Mouse (Mus musculus) limb, embryonic 11.5 days (tissue): ENCODE measurements at regions not wholly inside any gene's neighbourhood (a gene's known extent, or its start where the extent isn't known, plus 50 kb on each side); places are given as distances from the start of the nearest gene placed in this dataset.
"Not testable (repeated sequence)": the region's sequence is repeated elsewhere in the genome, so short reads cannot be mapped to it uniquely, and the experiment has no call there.

Experiments used
- ATAC-seq: fragments of 200-750 bp; cut with Nextera tagmentation; 2 replicates; pipeline ENCODE4 v1.8.0; 2017; ENCODE audit warnings: low read depth; ENCODE audit not compliant: insufficient number of reproducible peaks, low FRiP score, low TSS enrichment
- DNase-seq: peaks from one replicate; pipeline ENCODE4 v3.0.0-alpha.2; 2015; ENCODE audit warnings: low spot score
- H3K27ac ChIP-seq: fragments of 300-500 bp; sonication (generic); replicated peaks from 2 replicates; pipeline ENCODE4 v1.5.1; 2014; ENCODE audit warnings: low read depth, mild to moderate bottlenecking, low read length
- H3K27me3 ChIP-seq: fragments of 300-500 bp; sonication (generic); 2 replicates; pipeline ENCODE4 v1.6.1; 2014; ENCODE audit warnings: mild to moderate bottlenecking, low read length, mixed read lengths; ENCODE audit not compliant: control insufficient read depth, insufficient read depth
- H3K36me3 ChIP-seq: fragments of 300-500 bp; sonication (generic); 2 replicates; pipeline ENCODE4 v1.6.1; 2014; ENCODE audit warnings: mild to moderate bottlenecking, low read length, moderate library complexity, mixed read lengths; ENCODE audit not compliant: control insufficient read depth, insufficient read depth
- H3K4me1 ChIP-seq: fragments of 300-500 bp; sonication (generic); 2 replicates; pipeline ENCODE4 v1.6.1; 2014; ENCODE audit warnings: low read length, mixed read lengths; ENCODE audit not compliant: control insufficient read depth, insufficient read depth
- H3K4me2 ChIP-seq: fragments of 300-500 bp; sonication (generic); 2 replicates; pipeline ENCODE4 v1.6.1; 2014; ENCODE audit warnings: low read depth, mild to moderate bottlenecking, moderate library complexity; ENCODE audit not compliant: severe bottlenecking
- H3K4me3 ChIP-seq: fragments of 300-500 bp; sonication (generic); 2 replicates; pipeline ENCODE4 v1.5.1; 2014; ENCODE audit warnings: low read depth, low read length
- H3K9ac ChIP-seq: fragments of 300-500 bp; sonication (generic); 2 replicates; pipeline ENCODE4 v1.6.1; 2014; ENCODE audit warnings: mild to moderate bottlenecking, low read length
- H3K9me3 ChIP-seq: fragments of 300-500 bp; sonication (generic); 2 replicates; pipeline ENCODE4 v1.6.1; 2016; ENCODE audit warnings: low read length; ENCODE audit not compliant: control insufficient read depth
- WGBS: fragments of 180-500 bp; shearing (Covaris S2); extraction: QIAGEN DNeasy Blood & Tissue Kit; methylation state at CpG from one replicate; pipeline ENCODE4 v1.1.7; 2014; 5-methylcytosine and 5-hydroxymethylcytosine counted together

GRCm38 (mm10) chr5:67487965-67488409 lies 59.9 kb upstream of the Bend4 start:
- Histone ChIP-seq H3K27me3 (no peaks in the 10 kb centered on the region), H3K4me1 (no peaks in the 10 kb centered on the region), H3K9me3 (no peaks in the 10 kb centered on the region), H3K36me3 (no peaks in the 10 kb centered on the region), H3K4me2 (no peak overlapping the region), H3K9ac (no peak overlapping the region), H3K4me3 (no peak overlapping the region), H3K27ac (no peak overlapping the region)
- ATAC-seq (no peak), DNase-seq (peak; percentile 25)
- 23% methylated on average over 11 of the region's 11 CpGs for WGBS

- not testable (repeated sequence) for H3K9me3 ChIP-seq, H3K4me3 ChIP-seq, DNase-seq, ATAC-seq, H3K27me3 ChIP-seq, H3K36me3 ChIP-seq, H3K4me2 ChIP-seq, H3K9ac ChIP-seq, H3K27ac ChIP-seq, H3K4me1 ChIP-seq
Observed at GRCm38 (mm10) chr5:67490709-67491108, 62.6 kb upstream of the Bend4 start.

- Histone ChIP-seq H3K27me3 (no peaks in the 10 kb centered on the region), H3K27ac (no peak overlapping the region), H3K9me3 (no peaks in the 10 kb centered on the region), H3K4me1 (no peaks in the 10 kb centered on the region), H3K4me2 (no peak overlapping the region), H3K9ac (no peak overlapping the region), H3K4me3 (no peak overlapping the region), H3K36me3 (no peaks in the 10 kb centered on the region)
- no peak for ATAC-seq
- 51% methylated on average over 9 of the region's 9 CpGs for WGBS
- DNase-seq = no peak
Observed at GRCm38 (mm10) chr5:67492893-67493302, 64.8 kb upstream of the Bend4 start.

- Histone ChIP-seq H3K27ac (no peak overlapping the region), H3K9ac (no peak overlapping the region), H3K9me3 (no peaks in the 10 kb centered on the region), H3K36me3 (no peaks in the 10 kb centered on the region), H3K4me2 (no peak overlapping the region), H3K27me3 (no peaks in the 10 kb centered on the region), H3K4me3 (no peak overlapping the region), H3K4me1 (no peaks in the 10 kb centered on the region)
- no peak for ATAC-seq
- no peak for DNase-seq
- 84% methylated on average over 7 of the region's 7 CpGs for WGBS
Observed at GRCm38 (mm10) chr5:67496710-67497109, 68.6 kb upstream of the Bend4 start.

- Histone ChIP-seq H3K36me3 (no peaks in the 10 kb centered on the region), H3K4me1 (no peaks in the 10 kb centered on the region), H3K9ac (no peak overlapping the region), H3K27ac (no peak overlapping the region), H3K4me2 (no peak overlapping the region), H3K27me3 (no peaks in the 10 kb centered on the region), H3K9me3 (no peaks in the 10 kb centered on the region), H3K4me3 (no peak overlapping the region)
- DNase-seq = no peak
- ATAC-seq = no peak
- WGBS = 87% methylated on average over 5 of the region's 5 CpGs
Observed at GRCm38 (mm10) chr5:67520251-67520650, 87.4 kb upstream of the Shisa3 start.

- DNase-seq (no peak), ATAC-seq (no peak)
- Histone ChIP-seq H3K9ac (no peak overlapping the region), H3K4me3 (no peak overlapping the region), H3K4me1 (no peaks in the 10 kb centered on the region), H3K27ac (no peak overlapping the region), H3K27me3 (no peaks in the 10 kb centered on the region), H3K9me3 (no peaks in the 10 kb centered on the region), H3K36me3 (no peaks in the 10 kb centered on the region), H3K4me2 (no peak overlapping the region)
- WGBS = 78% methylated on average over 3 of the region's 3 CpGs
Observed at GRCm38 (mm10) chr5:67521423-67521912, 86.2 kb upstream of the Shisa3 start.

- Histone ChIP-seq H3K9ac (no peak overlapping the region), H3K27ac (no peak overlapping the region), H3K9me3 (no peaks in the 10 kb centered on the region), H3K27me3 (no peaks in the 10 kb centered on the region), H3K4me3 (no peak overlapping the region), H3K4me1 (no peaks in the 10 kb centered on the region), H3K36me3 (no peaks in the 10 kb centered on the region), H3K4me2 (no peak overlapping the region)
- peak; percentile 33 for DNase-seq
- no peak; the same call in 1 of the 2 replicates for ATAC-seq
- WGBS = 58% methylated on average over 5 of the region's 5 CpGs
Observed at GRCm38 (mm10) chr5:67530149-67530548, 77.5 kb upstream of the Shisa3 start.

GRCm38 (mm10) chr5:67530957-67531356 lies 76.7 kb upstream of the Shisa3 start:
- Histone ChIP-seq H3K4me1 (no peaks in the 10 kb centered on the region), H3K27me3 (no peaks in the 10 kb centered on the region), H3K4me2 (no peak overlapping the region), H3K36me3 (no peaks in the 10 kb centered on the region), H3K27ac (no peak overlapping the region), H3K4me3 (no peak overlapping the region), H3K9ac (no peak overlapping the region), H3K9me3 (no peaks in the 10 kb centered on the region)
- no peak for ATAC-seq
- peak; percentile 54 for DNase-seq
- WGBS = 26% methylated on average over 8 of the region's 8 CpGs

GRCm38 (mm10) chr5:67532351-67532750 lies 75.3 kb upstream of the Shisa3 start:
- Histone ChIP-seq H3K4me2 (peak overlapping the region; percentile 29), H3K4me1 (no peaks in the 10 kb centered on the region), H3K36me3 (no peaks in the 10 kb centered on the region), H3K4me3 (no peak overlapping the region), H3K9me3 (no peaks in the 10 kb centered on the region), H3K27ac (no peak overlapping the region), H3K27me3 (no peaks in the 10 kb centered on the region), H3K9ac (no peak overlapping the region)
- 4% methylated on average over 12 of the region's 12 CpGs for WGBS
- ATAC-seq = no peak; the same call in 1 of the 2 replicates
- peak; percentile 93 for DNase-seq
